Mouse (Mus musculus) CH12.LX (cell line): Measurements from ENCODE around the gene Cdkn2d. TPM values are rescaled to one million over a fixed set of nuclear protein-coding genes. Genes with fewer than 3 reads are reported as not detected.

ENCODE experiments used
- DNase-seq: peaks from one replicate; pipeline ENCODE4 v3.0.0-alpha.2; 2013; ENCODE audit errors: extremely low read depth
- H3K27ac ChIP-seq: 2 replicates; pipeline ENCODE4 v1.5.1; 2012; ENCODE audit warnings: low read depth, mild to moderate bottlenecking, control low read depth, moderate library complexity; ENCODE audit not compliant: insufficient read depth
- H3K27me3 ChIP-seq: replicated peaks from 2 replicates; pipeline ENCODE3; 2012; ENCODE audit warnings: inconsistent platforms
- H3K36me3 ChIP-seq, 2 experiments: replicated peaks in 1 of 2; 2 replicates each; pipeline versions ENCODE3 to v1.6.1; 2012; ENCODE audit warnings: inconsistent platforms in 1 of 2, low read length in 1 of 2, mild to moderate bottlenecking in 1 of 2, mixed read lengths in 1 of 2, moderate library complexity in 1 of 2; ENCODE audit not compliant: control insufficient read depth in 1 of 2, insufficient read depth in 1 of 2
- H3K4me1 ChIP-seq, 2 experiments: 2 replicates each; pipeline ENCODE4 v1.6.1; 2012; ENCODE audit warnings: inconsistent platforms in 1 of 2, moderate library complexity in 1 of 2; ENCODE audit not compliant: insufficient read depth in 2 of 2, control insufficient read depth in 1 of 2
- H3K4me2 ChIP-seq: 2 replicates; pipeline ENCODE4 v1.6.1; 2012; ENCODE audit warnings: low read depth, mild to moderate bottlenecking, control low read depth; ENCODE audit not compliant: poor library complexity, insufficient read depth, severe bottlenecking
- H3K4me3 ChIP-seq, 3 experiments: fragments of 150-350 bp in 1 of 3; sonication (generic) in 1 of 3; replicated peaks in 1 of 3; 2 replicates each; pipeline versions ENCODE3 to v1.5.1; 2011 to 2012; ENCODE audit warnings: low read depth in 2 of 3, low read length in 2 of 3, mild to moderate bottlenecking in 2 of 3, moderate library complexity in 2 of 3, control low read depth in 1 of 3, improper control_type of control experiment in 1 of 3, inconsistent platforms in 1 of 3, mixed read lengths in 1 of 3; ENCODE audit not compliant: poor library complexity in 1 of 3
- H3K79me2 ChIP-seq: replicated peaks from 2 replicates; pipeline ENCODE4 v1.6.1; 2012; ENCODE audit warnings: mild to moderate bottlenecking, moderate library complexity; ENCODE audit not compliant: control insufficient read depth, poor library complexity, insufficient read depth, severe bottlenecking; ENCODE audit errors: extremely low read depth
- H3K9ac ChIP-seq: 2 replicates; pipeline ENCODE4 v1.6.1; 2012; ENCODE audit warnings: low read depth, mild to moderate bottlenecking, control low read depth, moderate library complexity; ENCODE audit not compliant: insufficient read depth
- H3K9me3 ChIP-seq: replicated peaks from 2 replicates; pipeline ENCODE3; 2012; ENCODE audit warnings: low read length, inconsistent platforms, mixed read lengths
- EP300 ChIP-seq: IDR thresholded peaks from 2 replicates; pipeline ENCODE4 v1.6.1; 2011; ENCODE audit warnings: low read length, improper control_type of control experiment
- ETS1 ChIP-seq: conservative IDR thresholded peaks from 2 replicates; pipeline ENCODE4 v1.6.1; 2012; ENCODE audit warnings: low read depth, mild to moderate bottlenecking, inconsistent platforms, low read length, improper control_type of control experiment, moderate library complexity
- GABPA ChIP-seq: IDR thresholded peaks from 2 replicates; pipeline ENCODE4 v1.6.1; 2012; ENCODE audit warnings: low read depth, low read length, improper control_type of control experiment, inconsistent platforms; ENCODE audit not compliant: insufficient replicate concordance
- HCFC1 ChIP-seq: IDR thresholded peaks from 2 replicates; pipeline ENCODE4 v1.6.1; 2012; ENCODE audit warnings: low read depth, mild to moderate bottlenecking, inconsistent platforms, low read length, improper control_type of control experiment
- IRF4 ChIP-seq: IDR thresholded peaks from 2 replicates; pipeline ENCODE4 v1.6.1; 2014; ENCODE audit warnings: low read depth, mild to moderate bottlenecking, inconsistent platforms, low read length, improper control_type of control experiment
- JUN ChIP-seq: IDR thresholded peaks from 2 replicates; pipeline ENCODE4 v1.6.1; 2011; ENCODE audit warnings: low read depth, mild to moderate bottlenecking, low read length, improper control_type of control experiment, moderate library complexity; ENCODE audit not compliant: insufficient read depth
- KAT2A ChIP-seq: IDR thresholded peaks from 2 replicates; pipeline ENCODE4 v1.6.1; 2012; ENCODE audit warnings: low read length, improper control_type of control experiment, inconsistent platforms; ENCODE audit not compliant: insufficient replicate concordance
- MAFK ChIP-seq: IDR thresholded peaks from 2 replicates; pipeline ENCODE4 v1.6.1; 2011; ENCODE audit warnings: low read length, improper control_type of control experiment; ENCODE audit not compliant: insufficient replicate concordance
- MAX ChIP-seq: IDR thresholded peaks from 2 replicates; pipeline ENCODE4 v1.6.1; 2011; ENCODE audit warnings: low read length, improper control_type of control experiment
- MEF2A ChIP-seq: IDR thresholded peaks from 2 replicates; pipeline ENCODE4 v1.6.1; 2014; ENCODE audit warnings: low read depth, mild to moderate bottlenecking, inconsistent platforms, low read length, improper control_type of control experiment, borderline replicate concordance
- MXI1 ChIP-seq: IDR thresholded peaks from 2 replicates; pipeline ENCODE4 v1.6.1; 2011; ENCODE audit warnings: mild to moderate bottlenecking, low read depth, low read length, improper control_type of control experiment
- MYC ChIP-seq: IDR thresholded peaks from 2 replicates; pipeline ENCODE4 v1.6.1; 2011; ENCODE audit warnings: low read depth, mild to moderate bottlenecking, improper control_type of control experiment, low read length
- PAX5 ChIP-seq: IDR thresholded peaks from 2 replicates; pipeline ENCODE4 v1.6.1; 2012; ENCODE audit warnings: low read length, inconsistent platforms, mixed read lengths
- POLR2A ChIP-seq: IDR thresholded peaks from 2 replicates; pipeline ENCODE4 v1.6.1; 2011; ENCODE audit warnings: low read depth, mild to moderate bottlenecking, improper control_type of control experiment, low read length
- POLR2AphosphoS2 ChIP-seq: IDR thresholded peaks from 2 replicates; pipeline ENCODE4 v1.6.1; 2011; ENCODE audit warnings: low read depth, low read length, improper control_type of control experiment
- RCOR1 ChIP-seq: conservative IDR thresholded peaks from 2 replicates; pipeline ENCODE4 v1.6.1; 2012; ENCODE audit warnings: low read depth, mild to moderate bottlenecking, inconsistent platforms, low read length, improper control_type of control experiment
- SIN3A ChIP-seq: IDR thresholded peaks from 2 replicates; pipeline ENCODE4 v1.6.1; 2012; ENCODE audit warnings: low read length, improper control_type of control experiment, inconsistent platforms
- TBP ChIP-seq: conservative IDR thresholded peaks from 2 replicates; pipeline ENCODE4 v1.6.1; 2011; ENCODE audit warnings: low read depth, low read length, improper control_type of control experiment
- UBTF ChIP-seq: IDR thresholded peaks from 2 replicates; pipeline ENCODE4 v1.6.1; 2012; ENCODE audit warnings: low read depth, mild to moderate bottlenecking, inconsistent platforms, low read length, improper control_type of control experiment, moderate library complexity
- USF1 ChIP-seq: IDR thresholded peaks from 2 replicates; pipeline ENCODE4 v1.6.1; 2014; ENCODE audit warnings: low read depth, mild to moderate bottlenecking, inconsistent platforms, low read length, improper control_type of control experiment
- USF2 ChIP-seq: conservative IDR thresholded peaks from 2 replicates; pipeline ENCODE4 v1.6.1; 2011; ENCODE audit warnings: low read depth, low read length, improper control_type of control experiment
- ZC3H11A ChIP-seq: IDR thresholded peaks from 2 replicates; pipeline ENCODE4 v1.6.1; 2012; ENCODE audit warnings: low read depth, mild to moderate bottlenecking, inconsistent platforms, low read length, improper control_type of control experiment
- ZKSCAN1 ChIP-seq: IDR thresholded peaks from 2 replicates; pipeline ENCODE4 v1.6.1; 2012; ENCODE audit warnings: low read depth, inconsistent platforms, low read length, improper control_type of control experiment, borderline replicate concordance
- dilution Hi-C: fragments of 300-500 bp; cut with MboI; formaldehyde crosslinking; loops from 2 replicates; pipeline ENCODE4 v1.14.3; 2020; ENCODE audit warnings: low sequenced_read_pairs; ENCODE audit not compliant: extremely low pct_unique_long_range_greater_than_20kb, extremely low pct_ligation_motif_present
- in situ Hi-C: fragments of 300-500 bp; cut with MboI; formaldehyde crosslinking; loops from 3 replicates; pipeline ENCODE4 v1.14.3; 2019; ENCODE audit warnings: low sequenced_read_pairs, low pct_ligation_motif_present, low pct_unique_long_range_greater_than_20kb, mixed read lengths
- polyA plus RNA-seq: library from polyadenylated mRNA; unstranded; fragments of >175 nt; gene quantifications from 2 replicates; pipeline ENCODE4 v1.2.1, GENCODE M21; 2012; ENCODE audit warnings: low read depth; ENCODE audit not compliant: insufficient read length
- total RNA-seq, 2 experiments: library from RNA; depleted of rRNA; stranded (reverse); fragments of 300-350 nt in 1 of 2; fragments of >200 nt in 1 of 2; gene quantifications; 2 replicates each; pipeline ENCODE4 v1.2.3; 2012 to 2014

The Cdkn2d gene
- total and polyA plus RNA-seq, 3 experiments, result 2.9 to 12.6 (median 7.1) TPM

DNA sequence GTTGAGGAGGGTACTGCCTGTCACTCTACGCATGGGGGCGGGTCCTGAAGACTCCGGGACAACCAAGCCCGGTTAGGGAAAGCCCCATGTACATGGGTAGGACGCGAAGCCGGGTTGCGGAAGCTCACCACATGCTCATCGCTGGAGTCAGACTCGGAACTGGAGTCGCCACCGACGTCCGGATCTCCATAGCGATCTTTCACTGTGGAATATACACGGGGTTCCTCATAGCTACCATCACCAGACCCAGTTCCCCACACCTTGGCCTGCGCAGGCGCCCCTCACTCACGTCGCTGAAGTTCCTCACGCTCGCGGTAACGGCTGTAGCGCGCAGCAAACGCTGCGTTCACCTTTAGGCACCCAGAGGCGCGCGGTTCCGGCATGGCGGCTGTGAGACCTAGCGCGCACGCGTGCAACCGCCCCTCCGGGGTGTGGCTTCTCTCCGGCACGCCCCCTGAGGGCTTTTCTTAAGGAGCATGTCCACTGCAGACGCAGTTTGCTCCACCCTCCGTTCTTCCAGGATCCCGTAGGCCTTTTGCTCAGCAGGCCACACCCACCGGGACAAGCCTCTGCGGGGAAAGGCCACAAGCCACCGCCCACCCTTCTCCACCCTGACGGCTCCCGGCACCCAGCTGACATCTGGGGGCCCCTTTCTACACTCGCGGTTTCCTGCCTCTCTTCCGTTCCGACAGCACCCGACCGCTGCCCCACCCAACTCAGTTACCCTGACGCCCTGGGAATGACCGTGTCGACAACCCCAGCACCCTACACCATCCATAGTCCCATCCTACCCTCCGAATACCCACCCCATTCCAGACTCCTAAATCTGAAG is 3.4 kb downstream of the Cdkn2d start, which contains the start of gene Kri1 (continued):
- TF ChIP-seq ZKSCAN1 (no peak), MXI1 (peak; percentile 90), IRF4 (peak; percentile 39; the same call in 1 of the 2 replicates), PAX5 (no peak), MEF2A (peak; percentile 53), KAT2A (no peak), TBP (peak; percentile 74), MAFK (no peak), ZC3H11A (no peak), POLR2A (peak; percentile 98), UBTF (no peak; the same call in 1 of the 2 replicates), EP300 (peak; percentile 46; the same call in 1 of the 2 replicates), RCOR1 (no peak), SIN3A (peak; percentile 82), POLR2AphosphoS2 (no peak), JUN (no peak), ETS1 (peak; percentile 89), GABPA (no peak), USF1 (no peak), HCFC1 (peak; percentile 47; the same call in 1 of the 2 replicates)

DNA sequence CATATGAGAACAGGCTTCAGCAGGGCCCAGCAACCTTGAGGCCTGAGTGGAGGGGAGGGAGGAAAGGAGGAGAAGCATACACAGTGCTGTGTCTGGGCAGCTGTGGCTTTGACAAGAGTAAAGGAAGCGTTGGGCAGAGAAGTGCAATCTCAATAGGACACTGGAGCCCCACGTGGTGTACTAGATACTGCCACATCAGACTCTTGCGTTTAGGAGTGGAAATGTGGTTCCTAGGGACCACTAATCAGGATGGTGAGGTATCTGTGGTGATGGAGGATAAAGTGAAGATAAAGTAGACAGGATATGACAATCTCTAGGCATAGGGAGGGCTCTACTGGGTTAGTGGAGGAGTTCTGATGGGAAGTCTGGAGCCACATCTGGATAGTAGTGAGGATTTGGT is 4.5 kb downstream of the Cdkn2d start:
- Histone ChIP-seq H3K9me3 (no peaks in the 10 kb centered on the region), H3K9ac (peak overlapping the region; percentile 78), H3K36me3 (peaks cover 31 to 45% of the 10 kb centered on the region in 2 experiments), H3K79me2 (peaks cover 23% of the 10 kb centered on the region), H3K4me3 (peak overlapping the region; percentile 78 to 89 (median 81)), H3K27ac (no peak overlapping the region), H3K4me2 (peak overlapping the region; percentile 94), H3K4me1 (peaks cover 9 to 49% of the 10 kb centered on the region in 2 experiments), H3K27me3 (peaks cover 4% of the 10 kb centered on the region)
- in situ Hi-C loops (no loop called here), dilution Hi-C loops (no loop called here)
- peak; percentile 33 for DNase-seq
- no peak for TF ChIP-seq MAFK
- TF ChIP-seq MYC, result 0 out of 2 replicates have a peak, but pooled peaks have one; percentile 68
- TF ChIP-seq USF1, result peak; percentile 31
- peak; percentile 70; the same call in 1 of the 2 replicates for TF ChIP-seq MXI1
- peak; percentile 73 for TF ChIP-seq MAX
- TF ChIP-seq USF2, result peak; percentile 25; the same call in 1 of the 2 replicates
